Mouse (Mus musculus) heart, postnatal 10 days (tissue): Measurements from ENCODE around the gene Chd4. TPM values are rescaled to one million over a fixed set of nuclear protein-coding genes. Genes with fewer than 3 reads are reported as not detected.
A peak's percentile ranks its signal among the peaks of the same experiment; 100 is the strongest.
"Not testable (repeated sequence)": the region's sequence is repeated elsewhere in the genome, so short reads cannot be mapped to it uniquely, and the experiment has no call there.

Experiments
- DNase-seq, 2 experiments: peaks; one replicate each; pipeline ENCODE4 v3.0.0; 2021
- intact Hi-C: fragments of 180-260 bp; cut with DNase I; formaldehyde crosslinking; loops from one replicate; pipeline ENCODE4 v1.15.1; 2025
- total RNA-seq, 2 experiments: library from RNA; stranded (reverse); gene quantifications; 2 replicates each; pipeline ENCODE4 v1.2.3; 2021

Chd4 gene
- total RNA-seq, 2 experiments from 2014 or later: 170 to 183 TPM

- intact Hi-C loops: no loop called here
- no peak for DNase-seq
These were observed 59.5 kb downstream of the Chd4 start for GRCm38 (mm10) chr6:125155262-125155661.

- intact Hi-C loops: no loop called here
- no peak for DNase-seq
These were observed 60.7 kb downstream of the Chd4 start for GRCm38 (mm10) chr6:125156491-125156890.

GRCm38 (mm10) chr6:125156903-125157614, 61.3 kb downstream of the Chd4 start:
- intact Hi-C loops: no loop called here
- no peak for DNase-seq

GRCm38 (mm10) chr6:125158944-125159492, 63.2 kb downstream of the Chd4 start:
- intact Hi-C loops: no loop called here
- DNase-seq: no peak

- intact Hi-C loops: loop anchor here (5.0 kb wide), 1 partner anchor 112 kb away; no protein-coding TSS in a partner anchor
- no peak for DNase-seq
These were observed 64.2 kb downstream of the Chd4 start for GRCm38 (mm10) chr6:125159773-125160557.

GRCm38 (mm10) chr6:125160558-125160853, 64.7 kb downstream of the Chd4 start:
- intact Hi-C loops: loop anchor here (5.0 kb wide), 1 partner anchor 112 kb away; no protein-coding TSS in a partner anchor

GRCm38 (mm10) chr6:125160854-125161760, 65.3 kb downstream of the Chd4 start:
- peak; percentile 88 to 90 for DNase-seq
- intact Hi-C loops: loop anchor here (5.0 kb wide), 1 partner anchor 111 kb away; no protein-coding TSS in a partner anchor

More at GRCm38 (mm10) chr6:125160558-125160853, 64.7 kb downstream of the Chd4 start:
- DNase-seq: no peak

GRCm38 (mm10) chr6:125161971-125162370, 66.2 kb downstream of the Chd4 start:
- peak; percentile 81 to 85 for DNase-seq
- intact Hi-C loops: loop anchor here (1.0 to 5.0 kb wide), 2 partner anchors 13 to 110 kb away; no protein-coding TSS in a partner anchor

- intact Hi-C loops: loop anchor here (1.0 to 5.0 kb wide), 2 partner anchors 13 to 110 kb away; no protein-coding TSS in a partner anchor
- DNase-seq: not testable (repeated sequence)
These were observed 67.0 kb downstream of the Chd4 start for GRCm38 (mm10) chr6:125162615-125163305.

- DNase-seq: peak; percentile 38 to 41
- intact Hi-C loops: loop anchor here (5.0 kb wide), 1 partner anchor 108 kb away; no protein-coding TSS in a partner anchor
These were observed 68.2 kb downstream of the Chd4 start for GRCm38 (mm10) chr6:125163801-125164657.

GRCm38 (mm10) chr6:125164672-125165327, 69.0 kb downstream of the Chd4 start:
- intact Hi-C loops: loop anchor here (5.0 kb wide), 1 partner anchor 108 kb away; no protein-coding TSS in a partner anchor
- DNase-seq: peak; percentile 75 to 77

- DNase-seq: peak; percentile 98
- intact Hi-C loops: no loop called here
These were observed 69.6 kb downstream of the Chd4 start for GRCm38 (mm10) chr6:125165328-125165891.

- DNase-seq: peak; percentile 94 to 95
- intact Hi-C loops: no loop called here
These were observed 70.4 kb downstream of the Chd4 start, which contains the start of gene Gapdh for GRCm38 (mm10) chr6:125166051-125166751. TSS of gene Gapdh (minus strand) at chr6:125166467.

- DNase-seq: peak; percentile 82 to 87
- intact Hi-C loops: no loop called here
These were observed 71.3 kb downstream of the Chd4 start for GRCm38 (mm10) chr6:125166861-125167650.

- intact Hi-C loops: no loop called here
These were observed 72.3 kb downstream of the Chd4 start for GRCm38 (mm10) chr6:125168086-125168485.

GRCm38 (mm10) chr6:125170194-125170593, 74.4 kb downstream of the Chd4 start:
- DNase-seq: no peak
- intact Hi-C loops: loop anchor here (2.0 kb wide), 1 partner anchor 21 kb away; the partner anchor contains the start of genes Mrpl51 and Ncapd2

More at GRCm38 (mm10) chr6:125168086-125168485, 72.3 kb downstream of the Chd4 start:
- DNase-seq: no peak
